Mouse (Mus musculus) embryonic facial prominence, embryonic 14.5 days (tissue): Measurements from ENCODE around the gene Cfap97d1. TPM values are rescaled to one million over a fixed set of nuclear protein-coding genes. Genes with fewer than 3 reads are reported as not detected.
"Not testable (repeated sequence)": the region's sequence is repeated elsewhere in the genome, so short reads cannot be mapped to it uniquely, and the experiment has no call there.

Experiments used
- ATAC-seq: fragments of 200-750 bp; cut with Nextera tagmentation; 2 replicates; pipeline ENCODE4 v1.8.0; 2017; ENCODE audit warnings: low read depth, moderate number of reproducible peaks, moderate TSS enrichment
- DNase-seq: peaks from one replicate; pipeline ENCODE4 v3.0.0-alpha.2; 2015; ENCODE audit warnings: low spot score
- H3K27ac ChIP-seq: fragments of 300-500 bp; sonication (generic); replicated peaks from 2 replicates; pipeline ENCODE4 v1.5.1; 2014; ENCODE audit warnings: low read depth, mild to moderate bottlenecking, low read length, moderate library complexity
- H3K27me3 ChIP-seq: fragments of 300-500 bp; sonication (generic); replicated peaks from 2 replicates; pipeline ENCODE4 v1.6.1; 2014; ENCODE audit warnings: low read length; ENCODE audit not compliant: control insufficient read depth, insufficient read depth
- H3K36me3 ChIP-seq: fragments of 300-500 bp; sonication (generic); 2 replicates; pipeline ENCODE4 v1.6.1; 2014; ENCODE audit warnings: low read length, mixed read lengths; ENCODE audit not compliant: control insufficient read depth, insufficient read depth
- H3K4me1 ChIP-seq: fragments of 300-500 bp; sonication (generic); 2 replicates; pipeline ENCODE4 v1.6.1; 2014; ENCODE audit warnings: antibody characterized with exemption, low read length; ENCODE audit not compliant: control insufficient read depth, insufficient read depth
- H3K4me2 ChIP-seq: fragments of 300-500 bp; sonication (generic); 2 replicates; pipeline ENCODE4 v1.6.1; 2014; ENCODE audit warnings: low read depth, mild to moderate bottlenecking, low read length, moderate library complexity, mixed read lengths
- H3K4me3 ChIP-seq: fragments of 300-500 bp; sonication (generic); 2 replicates; pipeline ENCODE4 v1.5.1; 2014; ENCODE audit warnings: low read depth, mild to moderate bottlenecking, low read length
- H3K9ac ChIP-seq: fragments of 300-500 bp; sonication (generic); 2 replicates; pipeline ENCODE4 v1.6.1; 2014; ENCODE audit warnings: low read depth, mild to moderate bottlenecking, low read length, moderate library complexity, mixed read lengths
- H3K9me3 ChIP-seq: fragments of 300-500 bp; sonication (generic); 2 replicates; pipeline ENCODE4 v1.6.1; 2016; ENCODE audit warnings: low read length; ENCODE audit not compliant: control insufficient read depth
- WGBS: fragments of 180-500 bp; shearing (Covaris S2); extraction: QIAGEN DNeasy Blood & Tissue Kit; methylation state at CpG from one replicate; pipeline ENCODE4 v1.1.7; 2014; 5-methylcytosine and 5-hydroxymethylcytosine counted together
- polyA plus RNA-seq: library from polyadenylated mRNA; unstranded; fragments of >200 nt; fragmentation: Nextera tagmentation; extraction: Ambion mirVana; gene quantifications from 2 replicates; pipeline ENCODE4 v1.2.1, GENCODE M21; 2014

Cfap97d1 gene
- polyA plus RNA-seq, 1 experiment from 2014 or later: not detected

GRCm38 (mm10) chr11:101979140-101979539 lies 4.9 kb upstream of the Cfap97d1 start:
- no peak overlapping the region for H3K27ac ChIP-seq
- H3K9me3 ChIP-seq: no peaks in the 10 kb centered on the region
- H3K4me1 ChIP-seq: no peaks in the 10 kb centered on the region; the same call in 1 of the 2 replicates
- no peaks in the 10 kb centered on the region for H3K27me3 ChIP-seq
- no peak for ATAC-seq
- H3K9ac ChIP-seq: no peak overlapping the region
- peaks cover 8% of the 10 kb centered on the region; the same call in 1 of the 2 replicates for H3K36me3 ChIP-seq
- no peak for DNase-seq
- H3K4me3 ChIP-seq: no peak overlapping the region
- H3K4me2 ChIP-seq: no peak overlapping the region
- 82% methylated on average over 5 of the region's 5 CpGs for WGBS

GRCm38 (mm10) chr11:101980603-101981157 lies 3.4 kb upstream of the Cfap97d1 start:
- H3K4me1 ChIP-seq: peaks cover 4% of the 10 kb centered on the region
- 0 out of 2 replicates have a peak, but pooled peaks cover 8% of the 10 kb centered on the region for H3K36me3 ChIP-seq
- DNase-seq (no peak), ATAC-seq (no peak)
- no peaks in the 10 kb centered on the region for H3K9me3 ChIP-seq
- no peak overlapping the region for H3K27ac ChIP-seq
- WGBS: 74% methylated on average over 9 of the region's 9 CpGs
- 0 out of 2 replicates have a peak, but pooled peaks cover 3% of the 10 kb centered on the region for H3K27me3 ChIP-seq
- no peak overlapping the region for H3K9ac ChIP-seq
- no peak overlapping the region for H3K4me2 ChIP-seq
- no peak overlapping the region for H3K4me3 ChIP-seq

- WGBS: 68% methylated on average over 12 of the region's 12 CpGs
- ATAC-seq (no peak), DNase-seq (no peak)
- Histone ChIP-seq H3K27me3 (0 out of 2 replicates have a peak, but pooled peaks cover 3% of the 10 kb centered on the region), H3K4me2 (no peak overlapping the region), H3K4me1 (peaks cover 4% of the 10 kb centered on the region), H3K4me3 (no peak overlapping the region), H3K27ac (no peak overlapping the region), H3K9ac (no peak overlapping the region), H3K36me3 (0 out of 2 replicates have a peak, but pooled peaks cover 8% of the 10 kb centered on the region), H3K9me3 (no peaks in the 10 kb centered on the region)
Observed at GRCm38 (mm10) chr11:101981850-101982249, 2.2 kb upstream of the Cfap97d1 start.

DNA sequence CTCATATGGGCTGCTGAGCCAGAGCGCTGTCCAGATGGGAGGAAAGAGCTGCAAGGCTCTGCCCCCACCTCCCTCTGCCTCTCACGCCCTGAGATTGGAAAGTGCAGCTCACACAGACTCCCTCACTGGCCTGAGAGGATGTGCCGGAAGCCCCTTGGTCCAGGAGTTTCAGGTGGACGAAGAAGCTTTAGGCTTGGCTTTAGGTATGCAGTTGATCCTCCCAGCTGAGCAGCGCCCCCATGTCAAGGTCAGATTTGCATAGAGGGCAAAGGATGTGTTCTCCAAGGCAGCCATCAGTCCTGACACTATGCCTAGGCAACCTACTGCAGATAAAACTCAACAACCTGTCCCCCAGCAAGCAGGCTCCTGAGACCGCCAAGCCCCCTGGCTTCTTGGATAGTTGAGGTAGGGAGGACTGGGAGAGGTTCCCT lies 1.1 kb upstream of the Cfap97d1 start:
- H3K27ac ChIP-seq: peak overlapping the region; percentile 55; the same call in 1 of the 2 replicates
- H3K4me3 ChIP-seq: no peak overlapping the region
- 60% methylated on average over 6 of the region's 6 CpGs for WGBS
- no peak for DNase-seq
- H3K4me2 ChIP-seq: peak overlapping the region; percentile 92
- H3K27me3 ChIP-seq: peaks cover 3% of the 10 kb centered on the region; the same call in 1 of the 2 replicates
- no peaks in the 10 kb centered on the region for H3K9me3 ChIP-seq
- no peak for ATAC-seq
- no peak overlapping the region for H3K9ac ChIP-seq
- 0 out of 2 replicates have a peak, but pooled peaks cover 8% of the 10 kb centered on the region for H3K36me3 ChIP-seq
- peaks cover 4% of the 10 kb centered on the region for H3K4me1 ChIP-seq

DNA sequence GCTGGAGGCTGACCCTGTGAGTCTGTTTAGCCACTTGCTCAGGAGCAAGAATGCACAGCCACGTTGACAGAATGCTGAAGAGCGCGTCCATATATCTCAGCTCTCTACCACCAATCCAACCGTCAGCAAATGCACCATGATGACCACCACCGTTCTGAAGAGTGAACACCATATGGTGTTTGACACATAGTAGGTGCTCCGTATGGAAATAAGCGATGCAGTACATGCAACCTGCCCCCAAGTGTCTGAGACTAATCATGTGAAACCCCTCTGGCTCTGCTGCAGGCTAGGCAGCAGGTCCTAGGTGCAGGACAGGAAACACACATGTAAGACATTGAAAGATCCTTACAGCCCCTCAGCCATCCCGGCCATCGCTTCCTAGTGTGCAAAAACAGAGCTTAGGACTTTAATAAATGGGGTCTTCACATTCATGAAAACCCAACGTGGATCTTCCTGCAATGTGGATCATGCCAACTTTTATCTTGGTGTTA lies 603 bp upstream of the Cfap97d1 start:
- DNase-seq: no peak
- H3K36me3 ChIP-seq: 0 out of 2 replicates have a peak, but pooled peaks cover 8% of the 10 kb centered on the region
- no peak for ATAC-seq
- peak overlapping the region; percentile 56 for H3K4me3 ChIP-seq
- H3K27ac ChIP-seq: peak overlapping the region; percentile 55; the same call in 1 of the 2 replicates
- 71% methylated on average over 10 of the region's 10 CpGs for WGBS
- H3K27me3 ChIP-seq: peaks cover 3% of the 10 kb centered on the region; the same call in 1 of the 2 replicates
- H3K9me3 ChIP-seq: no peaks in the 10 kb centered on the region
- peaks cover 4% of the 10 kb centered on the region for H3K4me1 ChIP-seq
- H3K9ac ChIP-seq: no peak overlapping the region
- H3K4me2 ChIP-seq: peak overlapping the region; percentile 92

DNA sequence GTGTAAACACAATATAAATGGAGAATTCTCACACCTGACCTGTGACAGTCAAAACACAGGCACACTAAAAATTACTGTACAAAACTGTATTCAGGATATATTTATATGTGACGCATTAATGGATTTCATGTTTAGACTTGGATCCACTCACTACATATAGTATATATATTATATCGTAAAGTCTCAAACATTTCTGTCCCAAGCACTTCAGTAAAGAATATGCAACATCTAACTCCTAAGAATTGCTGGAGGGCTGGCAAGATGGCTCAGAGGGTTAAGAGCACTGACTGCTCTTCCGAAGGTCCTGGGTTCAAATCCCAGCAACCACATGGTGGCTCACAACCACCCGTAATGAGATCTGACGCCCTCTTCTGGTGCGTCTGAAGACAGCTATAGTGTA lies 1.4 kb downstream of the Cfap97d1 start:
- not testable (repeated sequence) for ATAC-seq, DNase-seq, H3K9me3 ChIP-seq, H3K36me3 ChIP-seq, H3K9ac ChIP-seq, H3K27ac ChIP-seq, H3K4me1 ChIP-seq, H3K4me2 ChIP-seq, H3K27me3 ChIP-seq
- H3K4me3 ChIP-seq: peak overlapping the region; percentile 56; the same call in 1 of the 2 replicates
- 56% methylated on average over 6 of the region's 6 CpGs for WGBS

DNA sequence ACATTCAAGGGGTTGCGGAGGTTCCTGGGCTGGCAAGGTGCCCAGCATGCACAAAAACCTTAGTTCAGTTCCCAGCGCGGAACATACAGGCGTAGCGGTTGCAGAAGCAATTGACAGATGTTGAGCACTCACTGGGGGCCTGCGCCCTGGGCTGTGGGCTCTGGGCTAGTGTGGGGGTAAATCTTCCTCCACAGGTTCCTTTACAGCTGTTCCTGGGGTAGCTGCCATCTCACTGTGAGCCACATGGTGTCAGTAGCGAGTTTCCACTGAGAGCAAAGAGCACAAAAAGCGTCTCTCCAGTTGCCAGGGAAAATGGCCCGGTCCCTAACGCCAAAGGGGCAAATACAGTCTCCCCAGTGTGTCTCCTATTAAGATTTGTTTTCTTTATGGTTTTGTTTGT lies 1.9 kb downstream of the Cfap97d1 start:
- no peak overlapping the region for H3K27ac ChIP-seq
- peak overlapping the region; percentile 28; the same call in 1 of the 2 replicates for H3K4me2 ChIP-seq

DNA sequence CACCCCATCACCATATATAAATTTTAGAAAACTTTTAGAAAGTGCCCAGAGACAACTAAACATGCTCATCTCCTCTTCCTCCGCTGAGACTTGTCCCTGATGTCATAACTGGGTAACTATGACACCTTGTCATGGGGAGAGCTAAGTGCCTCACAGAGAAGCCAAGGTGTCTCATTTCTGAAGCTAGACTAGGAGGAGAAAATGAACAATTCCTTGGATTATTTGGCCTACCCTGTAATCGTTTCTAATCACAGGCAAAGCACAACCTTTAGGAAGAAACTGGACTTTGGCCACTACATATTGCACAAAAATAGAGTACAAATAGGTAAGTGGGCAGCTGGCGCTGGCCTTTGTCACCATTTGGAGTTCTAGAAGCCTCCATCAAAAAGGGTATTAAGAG lies 2.8 kb downstream of the Cfap97d1 start, which contains the start of gene Dusp3:
Gene Dusp3, minus strand, starts transcription at position 101 of the 400 bp plus-strand sequence.
- Histone ChIP-seq H3K4me3 (no peak within 1 kb of the TSS), H3K36me3 (no peaks in the 10 kb centered on the region), H3K9me3 (no peaks in the 10 kb centered on the region), H3K27me3 (peaks cover 3% of the 10 kb centered on the region; the same call in 1 of the 2 replicates), H3K27ac (no peak within 1 kb of the TSS), H3K4me2 (peak within 1 kb of the TSS; percentile 28; the same call in 1 of the 2 replicates), H3K9ac (no peak within 1 kb of the TSS), H3K4me1 (peaks cover 4% of the 10 kb centered on the region)
- ATAC-seq (no peak), DNase-seq (no peak)
- WGBS: 85% methylated on average over 3 of the region's 3 CpGs

More for the DNA sequence above, 1.9 kb downstream of the Cfap97d1 start:
- peaks cover 3% of the 10 kb centered on the region; the same call in 1 of the 2 replicates for H3K27me3 ChIP-seq
- WGBS: 4% methylated on average over 10 of the region's 10 CpGs
- no peak overlapping the region for H3K9ac ChIP-seq
- peak; percentile 90 for DNase-seq
- H3K36me3 ChIP-seq: no peaks in the 10 kb centered on the region
- H3K4me1 ChIP-seq: peaks cover 4% of the 10 kb centered on the region
- H3K4me3 ChIP-seq: no peak overlapping the region
- ATAC-seq: peak; percentile 51
- no peaks in the 10 kb centered on the region for H3K9me3 ChIP-seq
